Mouse (Mus musculus) megakaryocyte, adult 5-6 weeks (primary cell): ENCODE data around the gene Gata1. TPM values are rescaled to one million over a fixed set of nuclear protein-coding genes. Genes with fewer than 3 reads are reported as not detected.
"Not testable (repeated sequence)": the region's sequence is repeated elsewhere in the genome, so short reads cannot be mapped to it uniquely, and the experiment has no call there.

Source experiments
- ATAC-seq: 2 replicates; pipeline ENCODE4 v1.8.0; 2016; ENCODE audit warnings: mild to moderate bottlenecking, inconsistent platforms; ENCODE audit not compliant: poor library complexity, severe bottlenecking
- total RNA-seq, 2 experiments: library from RNA; stranded (forward) in 1 of 2; stranded (reverse) in 1 of 2; fragments of 153-499, 151-499 nt in 1 of 2; fragments of 221-1000, 200-1000 nt in 1 of 2; gene quantifications; 2 replicates each; pipeline versions ENCODE4 v1.2.3 to v1.2.4; 2015 to 2017

Gene Gata1
- 5.8 and 7.1 TPM in 2 replicates for total RNA-seq (2015)
- 5.6 and 7.6 TPM in 2 replicates for total RNA-seq (2017)

DNA sequence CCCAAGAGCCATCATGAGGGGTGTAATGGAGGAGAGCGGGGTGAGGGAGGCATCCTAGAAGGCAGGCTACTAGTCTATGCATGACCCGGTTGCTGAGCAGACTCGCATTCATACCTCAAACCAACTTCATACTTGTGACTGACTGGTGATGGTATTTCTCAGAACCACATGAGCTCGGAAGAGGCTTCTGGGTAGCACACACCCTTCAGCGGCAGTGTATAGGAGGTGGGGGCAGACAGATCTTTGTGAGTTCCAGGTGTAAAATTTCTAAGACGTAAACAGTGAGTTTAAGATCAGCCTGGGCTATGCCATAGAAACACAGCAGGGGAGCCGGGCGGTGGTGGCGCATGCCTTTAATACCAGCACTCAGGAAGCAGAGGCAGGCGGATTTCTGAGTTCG, at the start of gene Gata1:
Gene Gata1 (minus strand): TSS at position 180 of the 400 bp plus-strand sequence.
- no peak for ATAC-seq

GRCm38 (mm10) chrX:8026811-8027210, 48.9 kb upstream of the Gata1 start:
- ATAC-seq: no peak

- no peak for ATAC-seq
Measured at GRCm38 (mm10) chrX:8024795-8025194, 46.9 kb upstream of the Gata1 start.

GRCm38 (mm10) chrX:8020111-8020778, 42.4 kb upstream of the Gata1 start:
- no peak for ATAC-seq

DNA sequence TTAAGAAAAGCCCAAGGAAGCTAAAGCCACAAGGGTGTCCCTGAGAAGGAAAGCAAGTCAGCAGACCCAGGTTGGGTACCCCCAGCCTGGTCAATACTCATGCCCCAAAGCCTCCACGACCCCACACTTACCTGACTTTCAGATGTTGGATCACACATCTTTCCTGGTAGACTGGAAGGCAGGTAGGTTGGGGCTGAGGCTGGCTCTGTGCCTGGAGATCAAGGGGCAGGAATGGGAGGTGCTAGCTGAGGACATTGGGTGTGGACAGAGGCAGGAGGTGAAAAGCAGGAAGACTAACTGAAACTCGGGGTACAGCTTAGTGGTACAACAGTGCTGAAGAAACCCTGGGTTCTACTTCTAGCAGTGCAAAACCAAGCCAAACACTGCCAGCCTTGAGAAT, 40.4 kb upstream of the Gata1 start, which contains the start of gene Glod5:
Gene Glod5 (minus strand): TSS at position 207 of the 400 bp plus-strand sequence.
- no peak for ATAC-seq

DNA sequence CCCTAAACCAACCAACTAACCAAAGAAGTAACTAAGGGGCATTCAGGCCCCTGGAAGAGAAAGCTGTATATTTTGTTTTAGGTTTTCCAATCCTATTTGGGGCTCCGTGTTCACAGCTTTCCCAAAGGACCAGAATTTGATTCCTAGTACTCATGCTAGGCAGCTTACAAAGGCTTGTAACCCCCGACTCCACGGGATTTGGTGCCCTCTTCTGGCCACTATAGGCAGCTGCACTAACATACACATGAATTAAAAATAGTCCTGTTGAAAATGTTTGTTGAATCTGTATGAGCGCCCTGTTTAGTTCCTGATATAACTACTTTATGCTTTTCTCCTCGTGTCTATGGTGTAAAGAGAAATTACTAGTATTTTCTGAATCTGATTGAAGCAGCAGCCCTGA, 39.3 kb upstream of the Gata1 start:
- ATAC-seq: no peak

- not testable (repeated sequence) for ATAC-seq
Measured at GRCm38 (mm10) chrX:8015675-8016074, 37.8 kb upstream of the Gata1 start.

DNA sequence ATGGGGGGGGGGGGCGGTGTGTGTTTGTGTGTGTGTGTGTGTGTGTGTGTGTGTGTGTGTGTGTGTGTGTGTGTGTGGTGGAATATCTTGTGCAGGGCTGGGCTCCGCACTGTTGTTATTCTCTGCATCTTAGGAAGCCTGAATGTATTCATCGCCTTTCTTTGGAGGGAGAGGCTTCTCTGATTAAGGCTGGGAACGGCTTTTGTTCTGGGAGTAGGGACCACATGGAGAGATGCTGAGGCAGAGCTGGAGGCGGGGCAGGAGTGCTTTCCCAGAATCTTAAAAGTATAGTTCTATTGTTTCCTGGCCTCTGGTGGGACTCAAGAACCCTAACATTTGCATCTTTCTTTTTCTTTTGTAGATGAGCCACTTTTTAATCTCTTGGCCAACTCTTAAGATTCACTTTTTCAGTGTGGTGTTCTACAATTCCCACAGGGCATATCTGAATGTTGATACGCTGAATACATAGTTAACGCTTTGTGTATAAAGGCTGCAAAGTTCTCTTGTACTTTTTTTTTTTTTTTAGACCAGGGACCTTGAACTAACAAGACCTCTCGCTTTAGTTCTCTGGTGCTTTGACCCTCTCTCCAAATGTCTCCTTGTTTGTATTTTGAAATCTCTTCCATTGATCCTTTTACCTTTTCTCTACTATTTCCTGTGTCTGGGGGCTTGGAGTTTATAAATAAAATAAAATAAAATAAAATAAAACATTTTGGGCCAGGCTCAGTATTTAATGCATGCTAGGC, 35.9 kb upstream of the Gata1 start:
- no peak for ATAC-seq

DNA sequence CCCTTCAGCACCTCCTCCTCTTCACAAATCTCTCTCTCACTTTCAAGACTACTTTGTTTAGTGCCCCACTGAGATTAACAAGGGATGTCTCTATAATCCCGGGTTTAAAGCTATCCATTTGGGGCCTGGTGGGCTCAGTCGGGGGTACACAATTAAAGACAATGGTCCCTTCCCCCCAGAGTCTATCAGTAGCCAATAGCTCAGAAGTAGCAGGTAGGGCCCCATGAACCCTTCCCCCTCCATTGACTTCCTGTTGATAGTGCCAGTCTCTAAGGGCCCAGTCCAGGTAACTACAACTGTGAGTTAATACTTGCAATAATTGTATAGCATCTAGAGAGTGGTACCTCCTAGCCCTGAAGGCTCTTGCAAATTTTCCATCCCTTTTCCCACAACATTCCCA, 35.3 kb upstream of the Gata1 start:
- ATAC-seq: no peak

DNA sequence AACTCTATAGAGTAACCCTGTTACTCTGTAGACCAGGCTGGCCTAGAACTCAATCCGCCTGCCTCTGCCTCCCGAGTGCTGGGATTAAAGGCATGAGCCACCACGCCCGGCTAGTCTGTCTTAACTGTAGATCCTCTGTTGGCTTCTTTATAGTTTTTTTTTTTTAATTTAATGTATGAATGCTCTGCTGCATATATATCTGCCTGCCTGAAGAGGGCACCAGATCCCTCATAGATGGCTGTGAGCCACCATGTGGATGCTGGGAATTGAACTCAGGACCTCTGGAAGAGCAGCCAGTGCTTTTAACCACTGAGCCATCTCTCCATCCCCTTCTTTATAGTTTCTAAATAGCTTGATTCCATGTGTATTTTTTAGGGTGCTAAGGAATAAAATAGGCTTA, 31.5 kb upstream of the Gata1 start:
- not testable (repeated sequence) for ATAC-seq

- no peak for ATAC-seq
Measured at GRCm38 (mm10) chrX:8008543-8008942, 30.7 kb upstream of the Gata1 start.

DNA sequence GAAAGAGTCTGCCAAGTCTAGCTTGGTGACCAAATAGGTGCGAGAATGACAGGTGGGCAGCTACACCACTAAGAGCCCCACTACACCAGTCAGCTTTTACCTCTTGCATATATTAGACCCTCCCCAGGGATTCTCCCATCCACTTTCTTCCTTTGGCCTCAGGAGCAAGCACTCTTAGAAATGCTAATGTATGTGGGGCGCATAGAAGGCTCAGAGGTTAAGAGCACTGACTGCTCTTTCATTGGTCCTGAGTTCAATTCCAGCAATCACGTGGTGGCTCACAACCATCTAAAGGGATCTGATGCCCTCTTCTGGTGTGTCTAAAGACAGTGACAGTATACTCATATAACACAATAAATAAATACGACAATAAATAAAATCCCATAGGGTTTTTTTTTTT, 25.1 kb upstream of the Gata1 start:
- ATAC-seq: no peak

GRCm38 (mm10) chrX:8002001-8002400, 24.1 kb upstream of the Gata1 start:
- ATAC-seq: no peak

DNA sequence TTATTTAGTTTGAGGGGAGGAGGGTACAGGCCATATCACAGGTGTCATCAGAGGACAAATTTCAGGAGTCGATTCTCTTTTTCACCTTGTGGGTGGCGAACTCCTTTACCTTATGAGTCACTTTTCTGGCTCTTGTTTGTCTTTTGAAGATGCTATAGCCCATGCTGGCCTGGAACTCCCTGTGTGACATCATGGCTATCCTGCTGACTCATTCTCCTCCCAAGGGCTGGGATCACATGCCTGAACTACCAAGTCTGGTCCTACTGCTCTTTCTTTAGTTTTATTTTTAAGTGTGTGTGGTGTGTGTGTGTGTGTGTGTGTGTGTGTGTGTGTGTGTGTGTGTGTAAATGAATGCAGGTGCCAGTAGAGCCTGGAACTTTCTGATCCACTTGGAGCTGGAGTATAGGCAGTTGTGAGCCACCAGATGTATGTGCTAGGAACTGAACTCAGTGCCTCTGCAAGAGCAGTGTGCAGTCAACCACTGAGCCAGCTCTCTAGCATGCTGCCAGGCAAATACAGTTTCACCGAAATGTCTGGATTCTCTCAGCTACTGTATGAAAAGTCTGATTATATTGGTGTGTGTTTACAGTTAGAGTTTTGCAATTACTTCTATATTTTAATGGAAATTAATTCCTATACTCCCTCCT, 22.8 kb upstream of the Gata1 start:
- ATAC-seq: no peak

DNA sequence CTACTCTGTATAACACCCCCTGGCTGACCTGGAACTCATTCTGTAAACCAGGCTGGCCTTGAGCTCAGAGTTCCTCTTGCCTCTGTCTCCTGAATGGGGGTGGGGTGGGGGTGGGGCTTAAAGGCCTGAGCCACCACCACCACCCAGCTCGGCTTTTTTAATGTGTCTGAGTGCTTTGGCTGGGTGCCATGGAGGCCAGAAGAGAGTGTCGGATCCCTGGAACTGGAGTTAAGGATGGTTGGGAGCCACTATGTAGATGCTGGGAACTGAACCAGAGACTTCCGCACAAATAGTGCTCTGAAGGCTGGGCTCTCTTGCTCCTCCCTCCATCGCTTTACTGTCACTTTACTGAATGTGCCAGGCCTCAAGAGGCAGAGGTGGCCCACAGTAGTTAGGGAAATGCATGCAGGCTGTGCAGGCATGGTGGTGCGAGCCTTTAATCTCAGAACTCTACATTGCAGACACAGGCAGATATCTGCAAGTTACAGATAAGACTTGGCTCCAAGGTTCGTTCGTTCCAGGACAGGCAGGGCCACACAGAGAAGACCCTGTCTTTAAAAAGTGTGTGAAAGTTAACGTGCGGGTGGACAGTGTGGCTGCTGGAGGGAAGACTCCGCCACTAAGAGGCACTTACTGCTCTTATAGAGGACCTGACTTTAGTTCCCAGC, 15.3 kb upstream of the Gata1 start:
- ATAC-seq: no peak

DNA sequence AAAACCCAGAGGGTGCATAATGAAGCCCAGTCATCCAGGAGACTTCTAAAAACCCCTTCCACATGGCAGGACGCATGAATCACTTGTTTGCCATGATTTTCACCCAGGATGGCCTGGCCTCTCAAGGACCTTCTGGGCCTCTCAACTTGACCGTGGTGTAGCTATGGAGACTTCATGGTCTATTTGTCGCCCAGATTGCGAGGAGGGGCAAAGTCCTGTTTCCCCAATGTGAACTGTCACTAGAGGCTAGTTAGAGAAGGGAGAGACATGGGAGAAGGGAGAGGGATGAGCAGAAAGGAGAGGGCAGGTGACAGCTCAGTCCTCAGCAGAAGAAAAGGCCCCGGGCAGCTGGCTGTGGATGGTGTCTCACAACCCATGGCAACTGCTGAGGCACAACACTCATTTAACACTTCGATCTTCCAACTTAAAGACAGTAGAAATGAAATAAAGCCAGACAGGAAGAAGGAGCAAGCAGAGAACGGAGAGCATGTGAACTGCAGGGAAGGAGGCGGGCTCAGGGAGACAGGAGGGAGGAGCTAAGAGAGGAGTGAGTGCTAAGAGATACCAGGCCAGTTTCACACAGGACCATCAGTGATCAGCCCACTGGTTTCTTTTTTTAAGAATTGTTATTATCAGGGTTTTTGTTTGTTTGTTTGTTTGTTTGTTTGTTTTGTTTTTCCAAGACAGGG, 14.7 kb upstream of the Gata1 start:
- no peak for ATAC-seq

GRCm38 (mm10) chrX:7981368-7981767, 3.5 kb upstream of the Gata1 start:
- ATAC-seq: no peak

- ATAC-seq: peak; percentile 49; the same call in 1 of the 2 replicates
Measured at GRCm38 (mm10) chrX:7971292-7971691, 6.6 kb downstream of the Gata1 start.

DNA sequence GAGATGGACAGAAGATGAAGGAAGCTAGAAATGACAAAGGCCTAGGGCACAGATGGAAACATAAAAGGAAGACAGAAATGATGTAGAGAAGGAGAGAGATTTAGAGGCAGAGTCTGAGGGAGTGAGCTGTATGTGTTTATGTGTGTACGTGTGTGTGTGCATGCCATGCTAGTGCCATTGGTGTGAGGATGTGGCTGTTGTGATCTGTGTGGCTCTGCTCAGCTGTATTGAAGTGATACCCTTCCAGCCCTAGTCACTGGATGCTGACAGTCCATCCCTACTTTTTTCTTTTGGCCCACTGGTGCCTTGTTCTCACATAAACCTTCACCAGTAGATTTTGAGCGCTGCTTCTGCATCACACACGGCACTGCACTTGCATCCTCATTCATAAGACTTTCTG, 9.0 kb downstream of the Gata1 start:
- no peak for ATAC-seq

DNA sequence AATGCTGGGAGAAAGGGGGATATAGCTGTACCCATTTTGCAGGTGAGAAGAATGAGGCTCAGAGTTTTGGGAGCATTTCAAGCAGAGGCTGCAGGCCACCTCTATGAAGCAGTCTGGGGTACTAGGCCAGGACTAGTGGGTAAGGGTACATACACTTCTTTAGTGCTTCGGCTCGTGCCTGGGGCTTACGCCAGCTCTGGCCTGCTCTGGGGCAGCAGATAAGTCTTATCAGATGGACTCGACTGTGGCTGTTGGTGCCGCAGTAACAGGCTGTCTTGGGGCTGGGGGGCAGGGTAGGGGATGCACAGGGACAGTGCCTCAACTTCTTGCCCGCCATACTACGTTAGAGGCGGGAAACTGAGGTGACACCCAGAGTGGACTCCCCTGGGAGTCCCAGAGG, 9.6 kb downstream of the Gata1 start:
- ATAC-seq: 0 out of 2 replicates have a peak, but pooled peaks have one; percentile 20
